Mouse (Mus musculus) heart, postnatal 14 days (tissue): ENCODE measurements around the gene Pigu. TPM values are rescaled to one million over a fixed set of nuclear protein-coding genes. Genes with fewer than 3 reads are reported as not detected.

Source experiments
- DNase-seq, 2 experiments: peaks; one replicate each; pipeline ENCODE4 v3.0.0; 2021 to 2022
- intact Hi-C: fragments of 180-260 bp; cut with DNase I; formaldehyde crosslinking; loops from one replicate; pipeline ENCODE4 v1.15.1; 2025
- long read RNA-seq, 2 experiments: library from polyadenylated mRNA; stranded (forward); transcript quantifications; one replicate each; pipeline ENCODE4 v2.0.0; 2021
- total RNA-seq, 2 experiments: library from RNA; stranded (reverse); gene quantifications; 2 replicates each; pipeline ENCODE4 v1.2.3; 2021

Gene Pigu
- total RNA-seq, result 10 to 100 TPM; 29.6 TPM
- long read RNA-seq, experiment 1, transcript Pigu-201 (12 exons, 1,636 nt), result major isoform, 14 of 36 reads
- long read RNA-seq, experiment 1, partial matches to known transcripts, result 4 of 36 reads
- long read RNA-seq, experiment 1, other reads (novel, unspliced or antisense), result 18 of 36 reads
- long read RNA-seq, experiment 2, transcript Pigu-201 (12 exons, 1,636 nt), result major isoform, 15 of 34 reads
- long read RNA-seq, experiment 2, partial matches to known transcripts, result 3 of 34 reads
- long read RNA-seq, experiment 2, other reads (novel, unspliced or antisense), result 16 of 34 reads

GRCm38 (mm10) chr2:155356971-155357591, at the start of gene Pigu:
Gene Pigu (minus strand): TSS chr2:155357430.
- intact Hi-C loops, result loop anchor here (2.0 kb wide), 1 partner anchor 26 kb away; no protein-coding TSS in a partner anchor
- DNase-seq, result peak; percentile 87 to 91

DNA sequence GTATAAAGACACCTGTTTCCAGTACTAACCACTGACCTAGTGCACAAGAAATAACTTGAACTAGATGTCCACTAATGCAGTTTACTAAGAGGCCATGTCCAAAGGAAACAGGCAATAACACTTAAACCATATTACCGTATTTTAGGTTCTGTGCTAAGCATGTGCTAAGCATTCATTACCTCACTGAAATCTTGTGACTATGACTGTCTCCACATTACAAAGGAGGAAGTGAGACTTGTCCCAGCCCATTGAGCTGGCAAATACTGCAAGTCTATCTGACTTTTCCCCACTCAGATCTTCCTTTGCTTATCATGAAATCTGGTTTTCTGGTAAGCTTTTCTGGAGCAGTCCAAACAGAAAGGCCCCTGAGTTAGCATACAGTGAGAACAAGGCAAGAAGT, 47.4 kb upstream of the Pigu start:
- intact Hi-C loops, result no loop called here
- no peak for DNase-seq

DNA sequence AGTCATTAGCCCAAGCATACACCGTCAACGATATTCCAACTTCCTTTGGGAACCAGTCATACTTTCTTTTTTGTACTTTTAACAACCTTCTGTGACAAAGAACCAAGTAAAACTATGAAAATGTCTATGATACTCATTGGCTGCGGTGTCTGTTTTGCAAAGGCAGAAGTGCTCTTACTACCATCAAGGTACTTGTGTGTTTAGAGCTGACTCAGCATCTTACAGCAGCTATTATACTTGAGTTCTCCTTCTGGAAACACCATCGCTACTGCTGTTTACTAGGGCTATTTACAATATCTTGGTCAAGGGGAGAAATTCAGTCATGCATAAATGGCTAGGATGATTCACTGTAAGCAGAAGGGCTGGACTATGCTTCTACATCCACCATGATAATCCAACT, 44.7 kb upstream of the Pigu start:
- DNase-seq, result no peak
- intact Hi-C loops, result no loop called here

DNA sequence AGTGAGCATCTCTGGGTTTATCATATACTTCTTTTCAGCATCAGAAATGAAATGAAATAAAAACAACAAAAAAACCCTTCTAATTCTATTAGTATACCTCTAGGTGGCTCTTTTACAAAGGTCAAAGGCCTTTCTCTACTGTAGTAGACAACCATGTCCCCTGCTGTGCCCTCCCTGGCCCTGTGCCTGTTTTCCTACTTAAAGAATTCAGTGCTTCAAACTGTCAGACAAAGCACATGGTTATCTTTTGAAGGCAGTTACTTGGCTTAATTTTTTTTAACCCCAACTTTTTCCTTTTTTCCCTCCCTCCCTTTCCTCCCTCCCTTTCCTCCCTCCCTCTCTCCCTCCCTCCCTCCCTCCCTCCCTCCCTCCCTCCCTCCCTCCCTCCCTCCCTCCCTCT, 43.0 kb upstream of the Pigu start:
- DNase-seq, result no peak
- intact Hi-C loops, result no loop called here

- no peak for DNase-seq
- intact Hi-C loops, result no loop called here
These were observed 37.4 kb upstream of the Pigu start for GRCm38 (mm10) chr2:155394586-155394985.

- intact Hi-C loops, result loop anchor here (5.0 kb wide), 1 partner anchor 181 kb away; no protein-coding TSS in a partner anchor
These were observed 31.3 kb upstream of the Pigu start for GRCm38 (mm10) chr2:155388573-155388972.

DNA sequence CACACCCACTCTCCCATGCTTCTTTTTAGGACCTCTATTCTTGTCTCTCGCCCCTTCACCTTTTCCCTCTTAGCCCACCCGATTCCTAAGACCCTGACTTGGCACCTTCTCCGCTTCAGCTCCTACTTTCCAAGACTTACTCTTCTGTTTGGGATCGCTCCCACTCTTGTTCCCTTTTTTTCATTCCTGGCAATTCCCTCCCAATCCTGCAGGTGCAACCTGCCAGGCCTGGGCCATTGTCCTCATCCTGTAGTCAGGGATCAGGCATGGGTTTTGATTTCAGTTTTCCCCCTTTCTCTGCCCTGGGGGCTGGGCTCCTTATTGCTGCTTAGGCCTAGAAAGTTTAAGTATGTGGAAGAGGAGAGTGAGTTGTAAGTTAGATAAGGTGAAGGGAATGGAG, 29.8 kb upstream of the Pigu start:
- no peak for DNase-seq
- intact Hi-C loops, result loop anchor here (5.0 kb wide), 1 partner anchor 180 kb away; no protein-coding TSS in a partner anchor

More at GRCm38 (mm10) chr2:155388573-155388972, 31.3 kb upstream of the Pigu start:
- no peak for DNase-seq

GRCm38 (mm10) chr2:155386534-155386899, 29.3 kb upstream of the Pigu start:
- intact Hi-C loops, result loop anchor here (5.0 kb wide), 1 partner anchor 179 kb away; no protein-coding TSS in a partner anchor
- peak in 1 of 2 experiments; percentile 24 for DNase-seq

- DNase-seq, result no peak
- intact Hi-C loops, result loop anchor here (5.0 kb wide), 1 partner anchor 179 kb away; no protein-coding TSS in a partner anchor
These were observed 28.7 kb upstream of the Pigu start for GRCm38 (mm10) chr2:155385731-155386533.

DNA sequence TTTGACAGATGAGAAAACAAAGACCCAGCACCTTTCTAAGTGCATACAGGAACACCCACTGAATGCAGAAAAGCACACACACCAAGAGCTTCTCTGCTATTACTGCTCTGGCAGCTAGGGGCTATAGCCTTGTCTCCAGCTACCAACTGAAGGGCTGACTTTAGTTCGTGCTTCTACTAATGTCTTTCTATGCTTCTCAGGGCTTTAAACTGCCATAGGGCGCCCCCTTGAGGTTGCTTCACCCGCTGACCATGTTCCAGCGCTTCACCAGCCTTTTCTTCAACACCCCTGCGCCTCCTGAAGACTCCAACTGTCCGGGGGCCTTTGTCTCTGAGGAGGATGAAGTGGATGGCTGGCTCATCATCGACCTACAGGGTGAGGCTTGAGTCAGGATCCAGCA, 27.9 kb upstream of the Pigu start:
- intact Hi-C loops, result loop anchor here (5.0 kb wide), 1 partner anchor 178 kb away; no protein-coding TSS in a partner anchor
- DNase-seq, result peak; percentile 81 to 87

- intact Hi-C loops, result loop anchor here (2.0 to 5.0 kb wide), 4 partner anchors 26 to 146 kb away; partner anchors contain the start of genes Dynlrb1, Map1lc3a and Pigu
- peak; percentile 52 to 76 for DNase-seq
These were observed 25.7 kb upstream of the Pigu start for GRCm38 (mm10) chr2:155382791-155383438.

DNA sequence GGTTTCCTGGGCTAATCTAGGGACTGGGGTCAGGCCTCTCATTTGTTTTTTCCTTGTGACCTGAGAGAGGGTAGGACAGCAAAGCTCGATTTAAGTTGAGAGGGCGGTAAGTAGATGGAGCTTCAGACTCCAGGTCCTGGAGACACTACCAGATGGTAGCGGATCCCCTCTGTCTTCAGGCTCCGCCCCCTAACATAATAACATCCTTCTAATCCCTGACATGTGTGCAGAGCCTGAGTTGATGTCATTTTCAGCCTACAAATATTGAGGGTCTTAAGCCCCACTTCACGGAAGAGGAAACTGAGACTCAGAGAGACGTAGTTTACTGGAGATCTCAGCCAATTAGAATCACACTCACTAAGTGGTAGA, 25.1 kb upstream of the Pigu start:
- intact Hi-C loops, result loop anchor here (2.0 to 5.0 kb wide), 4 partner anchors 26 to 145 kb away; partner anchors contain the start of genes Dynlrb1, Map1lc3a and Pigu
- no peak for DNase-seq

DNA sequence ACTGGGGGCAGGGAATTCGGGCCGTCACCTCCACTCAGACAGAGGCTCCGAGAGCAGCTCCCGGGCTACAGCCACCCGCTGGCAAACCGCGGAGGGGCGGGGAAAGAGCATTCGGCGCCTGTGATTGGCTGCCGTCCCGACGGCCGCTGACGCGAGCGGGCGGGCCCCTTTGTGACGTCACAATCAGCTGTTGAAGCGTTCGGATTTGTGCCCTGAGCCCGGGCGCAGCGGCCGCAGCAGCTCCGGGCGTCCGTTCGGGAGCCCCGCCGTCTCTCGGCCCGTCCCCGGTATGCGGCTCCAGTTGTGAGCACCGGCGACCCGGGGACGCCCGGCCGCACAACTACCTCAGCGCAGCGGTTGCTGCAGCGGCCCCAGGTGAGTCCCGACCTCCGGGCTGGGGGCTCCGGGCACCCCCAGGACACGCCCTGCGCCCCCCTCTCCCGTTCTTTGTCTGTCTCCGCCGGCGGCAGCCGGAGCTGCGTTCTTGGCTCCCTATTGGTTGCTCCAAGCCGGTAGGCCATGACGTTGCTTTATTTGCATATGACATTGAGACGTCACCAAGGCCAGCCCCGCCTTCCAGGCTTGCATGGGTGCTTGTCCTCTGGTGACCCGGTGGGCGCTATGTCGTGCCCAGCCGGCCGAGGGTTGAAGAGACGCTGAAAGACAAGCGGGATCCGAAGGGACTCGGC, 24.6 kb upstream of the Pigu start:
- intact Hi-C loops, result loop anchor here (2.0 to 5.0 kb wide), 4 partner anchors 25 to 144 kb away; partner anchors contain the start of genes Dynlrb1, Map1lc3a and Pigu
- DNase-seq, result peak; percentile 99

GRCm38 (mm10) chr2:155381060-155381437, 23.8 kb upstream of the Pigu start:
- no peak for DNase-seq
- intact Hi-C loops, result loop anchor here (5.0 kb wide), 3 partner anchors 84 to 144 kb away; partner anchors contain the start of genes Dynlrb1 and Map1lc3a

DNA sequence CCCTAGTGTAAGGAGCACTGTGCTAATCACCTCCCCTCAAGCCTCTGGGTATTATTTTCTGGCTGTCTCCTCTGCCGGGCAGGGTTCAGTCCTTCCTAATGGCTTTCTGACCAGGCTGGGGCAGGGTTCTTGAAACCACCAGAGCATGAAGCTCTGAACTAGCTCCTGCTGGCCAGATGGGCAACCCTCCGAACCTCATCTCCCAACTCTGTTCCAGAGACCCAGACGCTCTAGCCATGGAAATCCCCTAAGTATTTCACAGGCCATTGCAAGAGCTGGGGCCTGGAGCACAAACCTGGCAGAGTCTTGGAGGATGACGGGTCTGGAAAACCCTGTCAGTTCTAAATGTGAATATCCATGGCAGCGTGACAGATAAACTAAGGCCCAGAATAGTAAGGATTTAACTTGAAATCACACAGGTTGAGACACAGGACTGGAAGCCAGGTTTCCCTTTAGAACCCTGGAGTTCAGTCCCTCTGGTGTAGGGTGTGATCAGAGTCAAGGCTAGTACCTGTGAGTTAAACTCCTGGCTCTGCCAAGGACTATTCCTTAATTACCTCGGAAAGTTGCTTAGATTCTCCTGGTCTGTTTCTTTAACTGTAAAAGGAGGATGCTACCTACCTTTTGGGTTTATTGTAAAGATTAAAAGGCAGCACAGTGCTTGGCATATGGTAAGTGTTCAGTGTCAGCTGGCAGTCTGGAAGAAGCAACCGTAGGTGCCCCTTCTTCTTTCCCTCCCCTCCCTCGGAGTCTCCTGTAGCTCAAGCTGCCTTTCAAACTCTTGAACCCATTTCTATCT, 23.2 kb upstream of the Pigu start, which contains the start of gene Trp53inp2:
Trp53inp2 (plus strand) TSS at position 799 of the 799 bp plus-strand sequence.
- DNase-seq, result no peak
- intact Hi-C loops, result loop anchor here (5.0 kb wide), 3 partner anchors 83 to 143 kb away; partner anchors contain the start of genes Dynlrb1 and Map1lc3a

DNA sequence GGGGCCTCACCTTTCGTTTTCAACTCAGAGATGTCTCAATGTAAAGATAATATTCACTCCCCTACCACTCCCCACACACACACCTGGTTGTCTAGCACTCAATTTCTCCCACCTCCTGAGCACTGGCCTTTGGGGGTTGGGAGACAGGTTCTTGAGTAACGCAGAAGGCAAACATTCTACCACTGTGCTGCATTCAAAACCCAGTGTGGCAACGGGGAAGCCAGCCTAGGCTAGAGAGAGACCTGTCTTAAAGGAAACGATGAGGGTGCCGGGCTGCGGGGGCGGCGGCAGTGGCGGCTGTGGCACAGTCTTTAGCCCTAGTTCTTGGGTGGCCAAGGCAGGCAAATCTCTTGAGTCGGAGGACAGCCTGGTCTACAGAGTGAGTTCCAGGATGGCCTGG, 19.0 kb upstream of the Pigu start:
- DNase-seq, result no peak
- intact Hi-C loops, result no loop called here

DNA sequence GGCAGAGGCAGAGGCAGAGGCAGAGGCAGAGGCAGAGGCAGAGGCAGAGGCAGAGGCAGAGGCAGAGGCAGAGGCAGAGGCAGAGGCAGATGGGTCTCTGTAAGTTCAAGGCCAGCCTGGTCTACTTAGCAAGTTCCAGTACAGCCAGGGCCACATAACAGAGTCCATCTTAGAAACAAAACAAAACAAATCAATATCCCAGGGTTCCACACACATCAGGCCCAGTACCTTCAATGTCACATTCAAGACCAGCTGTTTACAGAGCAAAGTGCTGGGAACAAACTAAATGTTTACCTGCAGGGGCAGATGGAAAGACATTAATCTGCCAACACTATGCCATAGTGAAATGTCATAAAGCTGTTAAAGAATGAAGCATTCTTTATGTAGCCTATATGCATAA, 17.3 kb upstream of the Pigu start:
- intact Hi-C loops, result no loop called here
- DNase-seq, result no peak

- intact Hi-C loops, result no loop called here
- no peak for DNase-seq
These were observed 16.7 kb upstream of the Pigu start for GRCm38 (mm10) chr2:155373886-155374285.

DNA sequence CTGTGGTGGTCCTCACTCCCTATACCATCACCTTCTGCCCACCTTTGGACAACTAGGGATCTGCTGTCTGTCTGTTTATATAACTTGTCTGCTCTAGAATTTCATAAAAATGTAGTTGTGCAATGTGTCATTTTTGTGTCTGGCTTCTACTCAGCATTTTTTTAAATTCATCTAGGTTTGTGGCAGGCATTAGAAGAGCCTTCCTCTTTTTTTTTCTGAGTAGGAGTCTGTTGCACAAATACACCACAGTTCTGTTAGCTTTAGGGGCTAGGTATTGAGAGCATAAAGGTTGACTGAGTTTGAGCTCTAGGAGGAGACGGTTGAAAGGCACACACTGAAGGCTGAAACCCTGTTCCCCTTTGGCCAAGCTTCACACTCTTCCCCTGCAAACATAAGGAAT, 16.1 kb upstream of the Pigu start:
- DNase-seq, result no peak
- intact Hi-C loops, result no loop called here
